Mouse (Mus musculus): ENCODE data around the gene Rbfox3. TPM values are rescaled to one million over a fixed set of nuclear protein-coding genes. Genes with fewer than 3 reads are reported as not detected.
A peak's percentile ranks its signal among the peaks of the same experiment; 100 is the strongest.

The Rbfox3 gene
- total and polyA plus RNA-seq, 2 experiments from 2014 or later, result 60.3 to 73.3 TPM

DNA sequence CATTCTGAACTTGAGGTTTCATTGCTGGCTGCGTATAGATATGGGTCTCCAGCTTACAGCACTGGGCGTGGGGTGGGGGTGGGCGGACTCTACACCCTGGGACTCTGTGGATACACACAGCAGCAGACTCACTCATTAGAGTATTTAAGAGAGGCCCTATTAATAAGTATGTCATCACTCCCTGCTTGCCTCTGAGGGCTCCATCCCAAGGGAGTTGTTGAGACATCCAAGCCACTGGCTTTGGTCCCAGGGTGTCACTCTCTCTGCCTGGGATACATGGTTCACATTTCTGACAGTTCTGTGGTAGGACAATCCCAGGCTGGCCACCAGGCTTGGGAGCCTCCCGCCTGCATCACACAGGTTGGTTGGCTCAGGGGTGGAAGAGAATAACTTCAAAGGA lies 174.4 kb downstream of the Rbfox3 start:
- DNase-seq (ENCODE audit: low spot score) (no peak), ATAC-seq (ENCODE audit: low FRiP score) (no peak)
- H3K9ac ChIP-seq (replicated peaks; ENCODE audit: low read length, poor library complexity, severe bottlenecking), result no peak overlapping the region
- peaks cover 4% of the 10 kb centered on the region; the same call in 1 of the 2 replicates for H3K4me1 ChIP-seq (ENCODE audit: insufficient read depth, low read length)
- no peak overlapping the region for H3K4me3 ChIP-seq (ENCODE audit: low read depth, low read length)
- no peak for TF ChIP-seq CTCF (IDR thresholded peaks at IDR 0.05)
- WGBS, result 92% methylated on average over 4 of the region's 4 CpGs
- H3K27ac ChIP-seq (ENCODE audit: low read depth, low read length), result no peak overlapping the region
- no peak overlapping the region for H3K4me2 ChIP-seq (ENCODE audit: low read depth, low read length, poor library complexity, severe bottlenecking)
- H3K36me3 ChIP-seq (ENCODE audit: insufficient read depth, low read length), result no peaks in the 10 kb centered on the region
- no peaks in the 10 kb centered on the region for H3K27me3 ChIP-seq (ENCODE audit: insufficient read depth, low read length)
- H3K9me3 ChIP-seq (ENCODE audit: low read length), result no peaks in the 10 kb centered on the region

DNA sequence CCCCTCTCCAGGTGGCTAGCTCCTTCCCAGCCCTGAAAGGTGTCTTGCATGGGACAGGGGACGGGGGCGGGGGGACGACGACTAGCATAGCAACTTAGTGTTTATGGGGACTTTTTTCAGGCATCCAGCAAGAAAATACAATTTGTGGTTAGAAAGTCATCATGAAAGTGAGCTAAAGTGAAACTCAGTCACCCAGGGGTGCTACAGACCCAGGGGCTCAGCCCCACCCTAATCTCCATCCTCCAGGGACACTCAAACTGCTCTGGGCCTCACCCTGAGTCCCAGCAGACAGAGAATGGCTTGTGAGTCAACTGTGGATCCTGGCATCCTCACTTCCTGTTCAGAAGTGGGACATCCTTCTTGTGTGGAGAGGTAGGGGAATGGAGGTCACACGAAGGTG lies 179.7 kb downstream of the Rbfox3 start:
- ATAC-seq (ENCODE audit: low FRiP score), result no peak
- no peaks in the 10 kb centered on the region for H3K9me3 ChIP-seq (ENCODE audit: low read length)
- H3K27me3 ChIP-seq (ENCODE audit: insufficient read depth, low read length), result no peaks in the 10 kb centered on the region
- DNase-seq (ENCODE audit: low spot score), result no peak
- H3K9ac ChIP-seq (replicated peaks; ENCODE audit: low read length, poor library complexity, severe bottlenecking), result no peak overlapping the region
- H3K4me3 ChIP-seq (ENCODE audit: low read depth, low read length), result no peak overlapping the region
- no peaks in the 10 kb centered on the region for H3K36me3 ChIP-seq (ENCODE audit: insufficient read depth, low read length)
- WGBS, result 89% methylated on average over 5 of the region's 5 CpGs
- no peak for TF ChIP-seq CTCF (IDR thresholded peaks at IDR 0.05)
- H3K27ac ChIP-seq (ENCODE audit: low read depth, low read length), result no peak overlapping the region
- no peak overlapping the region for H3K4me2 ChIP-seq (ENCODE audit: low read depth, low read length, poor library complexity, severe bottlenecking)
- no peaks in the 10 kb centered on the region for H3K4me1 ChIP-seq (ENCODE audit: insufficient read depth, low read length)

DNA sequence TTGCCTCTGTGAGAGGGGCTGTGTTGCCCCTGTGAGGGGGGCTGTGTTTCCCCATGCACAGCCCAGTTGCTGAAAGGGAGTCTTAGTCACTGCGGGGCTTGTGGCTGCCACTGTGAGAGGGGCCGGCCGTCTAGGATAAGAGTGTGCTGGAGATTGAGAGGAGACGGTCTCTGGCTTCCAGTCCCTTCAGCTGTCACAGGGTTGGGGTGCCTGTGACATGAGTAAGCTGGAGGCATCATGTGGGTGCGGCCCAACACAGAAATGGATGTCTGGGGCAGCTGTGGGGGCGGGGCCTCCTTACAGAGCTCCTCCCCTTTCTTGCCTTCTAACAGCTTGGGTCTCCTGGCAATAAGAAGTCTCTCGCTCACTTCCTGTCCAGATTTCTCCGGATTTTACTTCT lies 182.0 kb downstream of the Rbfox3 start:
- TF ChIP-seq CTCF (IDR thresholded peaks at IDR 0.05), result no peak
- 51% methylated on average over 8 of the region's 8 CpGs for WGBS
- no peak overlapping the region for H3K4me2 ChIP-seq (ENCODE audit: low read depth, low read length, poor library complexity, severe bottlenecking)
- no peak overlapping the region for H3K27ac ChIP-seq (ENCODE audit: low read depth, low read length)
- no peaks in the 10 kb centered on the region for H3K4me1 ChIP-seq (ENCODE audit: insufficient read depth, low read length)
- H3K4me3 ChIP-seq (ENCODE audit: low read depth, low read length), result no peak overlapping the region
- no peaks in the 10 kb centered on the region for H3K36me3 ChIP-seq (ENCODE audit: insufficient read depth, low read length)
- no peaks in the 10 kb centered on the region for H3K27me3 ChIP-seq (ENCODE audit: insufficient read depth, low read length)
- no peaks in the 10 kb centered on the region for H3K9me3 ChIP-seq (ENCODE audit: low read length)
- ATAC-seq (ENCODE audit: low FRiP score) (no peak), DNase-seq (ENCODE audit: low spot score) (no peak)
- no peak overlapping the region for H3K9ac ChIP-seq (replicated peaks; ENCODE audit: low read length, poor library complexity, severe bottlenecking)

DNA sequence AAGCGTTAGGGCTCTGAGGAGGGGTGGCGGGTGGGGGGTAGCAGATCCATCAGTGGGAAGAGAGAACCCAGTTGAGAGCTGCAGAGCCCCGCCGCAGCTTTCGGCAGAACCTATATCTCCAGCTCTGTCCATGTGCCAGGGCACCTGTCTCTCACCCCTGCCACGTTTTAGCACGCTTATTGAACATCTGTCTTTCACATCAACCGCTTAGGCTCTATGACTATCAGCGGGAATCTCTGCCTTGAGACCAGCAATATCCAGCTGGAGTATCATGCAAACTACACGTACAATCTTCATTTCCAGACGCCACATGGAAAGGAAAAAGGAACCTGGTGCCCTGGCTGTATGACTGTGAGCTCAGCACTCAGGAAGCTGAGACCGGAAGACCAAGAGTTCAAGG lies 182.6 kb downstream of the Rbfox3 start:
- Histone ChIP-seq H3K4me1 (ENCODE audit: insufficient read depth, low read length) (no peaks in the 10 kb centered on the region), H3K9ac (replicated peaks; ENCODE audit: low read length, poor library complexity, severe bottlenecking) (no peak overlapping the region), H3K27me3 (ENCODE audit: insufficient read depth, low read length) (no peaks in the 10 kb centered on the region), H3K4me2 (ENCODE audit: low read depth, low read length, poor library complexity, severe bottlenecking) (no peak overlapping the region), H3K36me3 (ENCODE audit: insufficient read depth, low read length) (no peaks in the 10 kb centered on the region), H3K9me3 (ENCODE audit: low read length) (no peaks in the 10 kb centered on the region), H3K4me3 (ENCODE audit: low read depth, low read length) (no peak overlapping the region), H3K27ac (ENCODE audit: low read depth, low read length) (no peak overlapping the region)
- DNase-seq (ENCODE audit: low spot score) (no peak), ATAC-seq (ENCODE audit: low FRiP score) (no peak)
- TF ChIP-seq CTCF (IDR thresholded peaks at IDR 0.05), result no peak
- 68% methylated on average over 12 of the region's 12 CpGs for WGBS

DNA sequence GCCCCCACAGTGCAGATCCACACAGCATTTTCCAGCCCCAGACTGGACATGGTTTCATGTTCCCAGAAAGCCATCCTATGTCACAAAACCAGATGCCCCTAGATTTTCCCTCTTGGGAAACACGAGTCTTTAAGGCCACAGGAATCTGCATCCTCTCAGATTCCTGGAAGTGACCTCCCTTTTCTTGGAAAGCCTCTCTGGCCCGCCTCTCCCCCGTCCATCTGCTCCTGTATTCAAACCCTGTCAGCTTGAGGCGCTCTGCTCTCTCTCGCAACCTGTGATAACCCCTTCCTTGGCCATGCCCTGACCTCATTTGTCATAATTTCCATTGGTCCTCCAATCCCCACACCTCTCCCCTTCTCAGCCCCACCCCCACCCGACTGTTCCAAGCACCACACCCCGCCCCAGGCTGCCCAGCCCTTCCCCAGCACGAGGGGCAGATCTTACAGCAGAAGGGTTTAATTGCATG lies 183.3 kb downstream of the Rbfox3 start:
- Histone ChIP-seq H3K9ac (replicated peaks; ENCODE audit: low read length, poor library complexity, severe bottlenecking) (no peak overlapping the region; the same call in 1 of the 2 replicates), H3K27ac (ENCODE audit: low read depth, low read length) (no peak overlapping the region), H3K36me3 (ENCODE audit: insufficient read depth, low read length) (no peaks in the 10 kb centered on the region), H3K4me1 (ENCODE audit: insufficient read depth, low read length) (no peaks in the 10 kb centered on the region), H3K27me3 (ENCODE audit: insufficient read depth, low read length) (no peaks in the 10 kb centered on the region), H3K4me2 (ENCODE audit: low read depth, low read length, poor library complexity, severe bottlenecking) (no peak overlapping the region), H3K4me3 (ENCODE audit: low read depth, low read length) (no peak overlapping the region), H3K9me3 (ENCODE audit: low read length) (no peaks in the 10 kb centered on the region)
- DNase-seq (ENCODE audit: low spot score) (peak; percentile 48), ATAC-seq (ENCODE audit: low FRiP score) (no peak)
- WGBS, result 39% methylated on average over 8 of the region's 8 CpGs
- TF ChIP-seq CTCF (IDR thresholded peaks at IDR 0.05), result no peak

DNA sequence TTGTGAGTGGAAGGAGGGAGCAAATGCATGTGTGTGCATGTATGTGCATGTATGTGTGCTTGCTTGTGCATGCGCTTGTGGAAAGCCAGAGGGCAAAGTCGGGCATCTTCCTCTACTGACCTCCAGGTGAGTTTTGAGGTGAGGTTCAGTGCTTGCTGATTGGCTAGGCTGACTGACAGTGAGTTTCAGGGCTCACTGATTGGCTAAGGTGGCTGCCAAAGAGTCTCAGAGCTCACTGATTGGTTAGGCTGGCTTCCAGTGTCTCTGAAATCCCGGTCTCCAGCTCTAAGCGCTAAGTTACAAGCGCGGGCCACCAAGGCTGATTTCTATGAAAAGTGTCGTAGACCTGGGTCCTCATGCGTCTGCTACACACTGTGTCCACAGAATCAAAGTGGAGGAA lies 185.0 kb downstream of the Rbfox3 start:
- H3K9me3 ChIP-seq (ENCODE audit: low read length), result no peaks in the 10 kb centered on the region
- H3K9ac ChIP-seq (replicated peaks; ENCODE audit: low read length, poor library complexity, severe bottlenecking), result no peak overlapping the region
- H3K4me1 ChIP-seq (ENCODE audit: insufficient read depth, low read length), result no peaks in the 10 kb centered on the region
- H3K27ac ChIP-seq (ENCODE audit: low read depth, low read length), result no peak overlapping the region
- no peak for TF ChIP-seq CTCF (IDR thresholded peaks at IDR 0.05)
- no peak for ATAC-seq (ENCODE audit: low FRiP score)
- H3K4me2 ChIP-seq (ENCODE audit: low read depth, low read length, poor library complexity, severe bottlenecking), result no peak overlapping the region
- WGBS, result 85% methylated on average over 8 of the region's 8 CpGs
- H3K27me3 ChIP-seq (ENCODE audit: insufficient read depth, low read length), result no peaks in the 10 kb centered on the region
- H3K36me3 ChIP-seq (ENCODE audit: insufficient read depth, low read length), result no peaks in the 10 kb centered on the region
- no peak overlapping the region for H3K4me3 ChIP-seq (ENCODE audit: low read depth, low read length)
- DNase-seq (ENCODE audit: low spot score), result no peak
